Mouse (Mus musculus): ENCODE data around the gene Rbm19. TPM values are rescaled to one million over a fixed set of nuclear protein-coding genes. Genes with fewer than 3 reads are reported as not detected.

Gene Rbm19
- total and polyA plus RNA-seq, 2 experiments from 2014 or later, result 10.2 to 20.8 TPM

DNA sequence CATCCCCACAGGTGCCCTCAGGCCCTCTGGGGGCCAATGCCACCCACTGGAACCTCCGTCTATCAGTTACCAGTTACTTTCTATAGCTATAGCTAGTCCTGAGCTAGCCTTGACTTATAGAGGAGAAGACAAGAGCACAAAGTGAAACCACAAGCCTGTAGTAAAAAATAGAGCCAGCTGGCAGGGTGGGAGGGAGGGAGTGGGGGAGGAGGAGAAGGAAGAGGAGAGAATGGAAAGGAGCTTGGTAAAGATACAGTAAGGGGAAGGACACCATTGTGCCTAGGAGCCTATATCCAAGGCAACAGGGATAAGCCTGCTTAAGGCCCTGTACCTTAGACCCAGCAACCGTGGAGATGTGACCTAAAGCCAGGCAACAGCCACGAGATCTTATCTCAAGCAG is 40.9 kb downstream of the Rbm19 start:
- H3K4me3 ChIP-seq (ENCODE audit: low read depth, low read length), result no peak overlapping the region
- TF ChIP-seq CTCF (IDR thresholded peaks at IDR 0.05; ENCODE audit: low read depth) (no peak), EP300 (IDR thresholded peaks at IDR 0.05; ENCODE audit: low read depth) (no peak)
- H3K4me2 ChIP-seq (ENCODE audit: low read depth, low read length), result peak overlapping the region; percentile 14; the same call in 1 of the 2 replicates
- H3K4me1 ChIP-seq (ENCODE audit: control insufficient read depth, insufficient read depth), result no peaks in the 10 kb centered on the region
- H3K9ac ChIP-seq (replicated peaks; ENCODE audit: low read depth, low read length), result no peak overlapping the region
- DNase-seq (ENCODE audit: low spot score), result peak; percentile 99
- 63% methylated on average over 3 of the region's 3 CpGs for WGBS
- no peak overlapping the region for H3K27ac ChIP-seq (ENCODE audit: low read depth)
- no peaks in the 10 kb centered on the region for H3K27me3 ChIP-seq (ENCODE audit: control insufficient read depth, insufficient read depth, low read length)
- no peak for ATAC-seq (ENCODE audit: insufficient read depth, low read depth)
- H3K9me3 ChIP-seq (replicated peaks; ENCODE audit: control insufficient read depth, low read length), result no peaks in the 10 kb centered on the region
- H3K36me3 ChIP-seq (replicated peaks; ENCODE audit: control insufficient read depth, insufficient read depth, low read length), result no peaks in the 10 kb centered on the region

DNA sequence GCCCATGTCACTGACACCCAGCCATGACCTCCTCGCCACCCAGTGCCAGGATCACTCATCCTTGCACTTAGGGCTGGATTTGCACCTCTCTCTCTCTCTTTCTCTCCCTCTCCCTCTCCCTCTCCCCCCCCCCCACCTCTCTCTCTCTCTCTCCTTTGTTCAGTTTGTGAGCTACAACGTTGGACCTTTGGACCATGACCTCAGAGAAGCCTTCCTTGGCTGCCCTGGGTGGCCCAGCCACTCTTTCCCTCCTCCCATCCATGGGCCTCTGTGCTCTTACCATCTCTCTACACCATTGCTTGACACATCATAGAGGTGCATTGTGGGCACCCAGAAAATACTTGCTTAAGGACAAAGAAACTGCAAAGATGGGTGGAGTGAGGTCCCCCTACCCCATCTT is 42.2 kb downstream of the Rbm19 start:
- H3K4me2 ChIP-seq (ENCODE audit: low read depth, low read length), result no peak overlapping the region
- H3K27me3 ChIP-seq (ENCODE audit: control insufficient read depth, insufficient read depth, low read length), result no peaks in the 10 kb centered on the region
- TF ChIP-seq CTCF (IDR thresholded peaks at IDR 0.05; ENCODE audit: low read depth), result no peak
- H3K27ac ChIP-seq (ENCODE audit: low read depth), result no peak overlapping the region
- no peaks in the 10 kb centered on the region for H3K36me3 ChIP-seq (replicated peaks; ENCODE audit: control insufficient read depth, insufficient read depth, low read length)
- H3K9ac ChIP-seq (replicated peaks; ENCODE audit: low read depth, low read length), result no peak overlapping the region
- ATAC-seq (ENCODE audit: insufficient read depth, low read depth) (no peak), DNase-seq (ENCODE audit: low spot score) (no peak)
- H3K9me3 ChIP-seq (replicated peaks; ENCODE audit: control insufficient read depth, low read length), result no peaks in the 10 kb centered on the region
- no peaks in the 10 kb centered on the region for H3K4me1 ChIP-seq (ENCODE audit: control insufficient read depth, insufficient read depth)
- 70% methylated on average over 2 of the region's 2 CpGs for WGBS
- no peak overlapping the region for H3K4me3 ChIP-seq (ENCODE audit: low read depth, low read length)

DNA sequence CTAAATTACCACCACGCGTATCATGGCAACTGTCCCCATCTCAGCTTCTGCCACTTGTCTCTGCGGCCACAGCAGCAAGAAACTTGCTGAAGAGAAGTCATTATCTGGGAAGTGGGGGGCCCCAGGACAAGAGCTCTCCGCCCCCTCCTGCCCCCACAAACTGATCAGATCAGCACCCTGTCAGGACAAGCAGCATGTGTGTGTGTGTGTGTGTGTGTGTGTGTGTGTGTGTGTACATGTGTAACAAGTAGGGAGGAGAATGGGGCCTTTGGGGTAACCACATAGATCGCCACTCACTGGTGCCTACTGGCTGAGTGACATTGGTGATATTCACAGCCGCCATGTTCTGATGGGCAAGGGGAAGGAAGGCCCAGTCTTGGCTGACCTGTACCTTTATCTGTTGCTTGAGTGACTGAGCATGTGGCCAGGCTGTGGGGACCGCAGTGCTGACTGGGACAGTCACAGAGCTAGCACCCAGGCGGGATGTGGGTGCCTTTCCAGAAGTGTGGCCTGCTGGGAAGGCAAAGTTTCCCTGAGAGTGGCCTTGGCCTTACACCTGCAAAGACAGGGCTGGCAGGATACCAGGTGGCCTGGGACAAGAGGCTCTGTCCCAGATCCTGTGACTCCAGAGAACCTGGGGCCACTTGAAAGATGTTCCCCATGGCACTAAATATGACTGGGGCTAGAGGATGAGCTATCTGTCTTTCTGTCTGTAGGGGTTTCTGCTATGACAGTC is 44.8 kb downstream of the Rbm19 start:
- Histone ChIP-seq H3K36me3 (replicated peaks; ENCODE audit: control insufficient read depth, insufficient read depth, low read length) (no peaks in the 10 kb centered on the region), H3K4me3 (ENCODE audit: low read depth, low read length) (no peak overlapping the region), H3K9me3 (replicated peaks; ENCODE audit: control insufficient read depth, low read length) (no peaks in the 10 kb centered on the region), H3K27ac (ENCODE audit: low read depth) (no peak overlapping the region), H3K4me1 (ENCODE audit: control insufficient read depth, insufficient read depth) (no peaks in the 10 kb centered on the region), H3K27me3 (ENCODE audit: control insufficient read depth, insufficient read depth, low read length) (no peaks in the 10 kb centered on the region), H3K4me2 (ENCODE audit: low read depth, low read length) (no peak overlapping the region), H3K9ac (replicated peaks; ENCODE audit: low read depth, low read length) (no peak overlapping the region)
- no peak for ATAC-seq (ENCODE audit: insufficient read depth, low read depth)
- no peak for DNase-seq (ENCODE audit: low spot score)
- no peak for TF ChIP-seq CTCF (IDR thresholded peaks at IDR 0.05; ENCODE audit: low read depth)
- WGBS, result 85% methylated on average over 8 of the region's 8 CpGs

DNA sequence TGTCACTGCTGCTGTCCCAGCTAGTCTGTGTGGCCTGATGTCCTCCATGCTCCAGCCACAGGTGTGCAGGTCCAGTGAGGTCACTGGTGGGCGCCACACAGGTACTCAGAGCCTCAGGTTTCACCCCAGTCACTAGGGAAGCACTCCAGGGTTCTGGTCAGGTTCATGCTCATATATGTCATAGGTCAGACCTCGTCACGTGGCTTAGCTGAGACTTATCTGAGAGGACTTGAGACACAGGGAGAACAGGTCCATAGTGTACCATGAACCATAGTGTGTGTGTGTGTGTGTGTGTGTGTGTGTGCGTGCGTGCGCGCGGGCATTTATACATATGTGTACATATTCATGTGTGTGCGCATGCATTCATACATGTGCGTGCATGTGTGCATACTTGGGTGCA is 46.4 kb downstream of the Rbm19 start:
- 93% methylated on average over 10 of the region's 10 CpGs for WGBS
- Histone ChIP-seq H3K27me3 (ENCODE audit: control insufficient read depth, insufficient read depth, low read length) (no peaks in the 10 kb centered on the region), H3K27ac (ENCODE audit: low read depth) (no peak overlapping the region), H3K9me3 (replicated peaks; ENCODE audit: control insufficient read depth, low read length) (no peaks in the 10 kb centered on the region), H3K4me1 (ENCODE audit: control insufficient read depth, insufficient read depth) (no peaks in the 10 kb centered on the region), H3K36me3 (replicated peaks; ENCODE audit: control insufficient read depth, insufficient read depth, low read length) (no peaks in the 10 kb centered on the region), H3K4me2 (ENCODE audit: low read depth, low read length) (no peak overlapping the region), H3K4me3 (ENCODE audit: low read depth, low read length) (no peak overlapping the region), H3K9ac (replicated peaks; ENCODE audit: low read depth, low read length) (no peak overlapping the region)
- TF ChIP-seq CTCF (IDR thresholded peaks at IDR 0.05; ENCODE audit: low read depth) (no peak), EP300 (IDR thresholded peaks at IDR 0.05; ENCODE audit: low read depth) (no peak)
- ATAC-seq (ENCODE audit: insufficient read depth, low read depth), result no peak
- no peak for DNase-seq (ENCODE audit: low spot score)

DNA sequence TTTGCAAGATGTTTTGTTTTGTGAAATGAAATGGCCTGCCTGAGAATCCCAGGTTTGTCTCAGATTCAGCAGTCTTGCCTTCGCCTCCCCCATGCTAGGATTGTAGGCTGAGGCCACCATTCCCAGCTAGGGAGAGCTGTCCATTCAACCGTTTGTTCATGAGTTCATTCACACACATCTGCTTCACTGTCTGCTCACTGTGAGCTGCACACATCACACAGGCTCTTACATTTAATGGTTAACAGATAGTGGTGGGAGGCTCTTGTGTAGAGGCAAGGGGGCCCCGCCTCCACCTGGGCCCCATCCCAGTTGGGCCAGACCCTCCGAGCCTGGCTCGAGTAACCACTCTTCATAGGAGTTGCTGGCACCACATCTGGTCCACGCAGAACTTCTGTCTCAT is 47.2 kb downstream of the Rbm19 start:
- H3K36me3 ChIP-seq (replicated peaks; ENCODE audit: control insufficient read depth, insufficient read depth, low read length), result no peaks in the 10 kb centered on the region
- H3K27ac ChIP-seq (ENCODE audit: low read depth), result no peak overlapping the region
- TF ChIP-seq CTCF (IDR thresholded peaks at IDR 0.05; ENCODE audit: low read depth) (no peak), EP300 (IDR thresholded peaks at IDR 0.05; ENCODE audit: low read depth) (no peak)
- DNase-seq (ENCODE audit: low spot score) (no peak), ATAC-seq (ENCODE audit: insufficient read depth, low read depth) (no peak)
- H3K4me1 ChIP-seq (ENCODE audit: control insufficient read depth, insufficient read depth), result no peaks in the 10 kb centered on the region
- H3K27me3 ChIP-seq (ENCODE audit: control insufficient read depth, insufficient read depth, low read length), result no peaks in the 10 kb centered on the region
- 81% methylated on average over 6 of the region's 6 CpGs for WGBS
- no peaks in the 10 kb centered on the region for H3K9me3 ChIP-seq (replicated peaks; ENCODE audit: control insufficient read depth, low read length)
- no peak overlapping the region for H3K4me3 ChIP-seq (ENCODE audit: low read depth, low read length)
- H3K4me2 ChIP-seq (ENCODE audit: low read depth, low read length), result no peak overlapping the region
- H3K9ac ChIP-seq (replicated peaks; ENCODE audit: low read depth, low read length), result no peak overlapping the region

DNA sequence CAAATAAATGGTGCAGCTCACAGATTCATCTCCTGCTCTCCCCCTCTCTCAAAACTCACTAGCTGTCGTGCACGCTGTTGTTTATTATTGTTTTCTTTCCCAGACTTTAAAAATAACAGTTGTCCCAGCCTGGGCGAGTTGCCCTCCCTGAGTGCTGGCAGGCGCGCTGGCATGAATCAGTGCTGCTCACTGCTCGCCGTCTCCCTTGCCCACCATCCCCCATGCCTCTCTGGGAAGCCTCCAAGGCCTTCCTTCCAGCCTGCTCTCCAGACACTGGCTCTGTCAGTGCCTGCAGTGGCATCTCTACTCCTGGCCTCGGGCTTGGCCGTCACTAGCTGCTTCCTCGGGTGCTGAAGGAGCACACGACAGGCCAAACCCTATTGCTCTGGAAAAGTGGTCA is 48.2 kb downstream of the Rbm19 start:
- Histone ChIP-seq H3K4me1 (ENCODE audit: control insufficient read depth, insufficient read depth) (no peaks in the 10 kb centered on the region), H3K27me3 (ENCODE audit: control insufficient read depth, insufficient read depth, low read length) (no peaks in the 10 kb centered on the region), H3K9me3 (replicated peaks; ENCODE audit: control insufficient read depth, low read length) (no peaks in the 10 kb centered on the region), H3K9ac (replicated peaks; ENCODE audit: low read depth, low read length) (no peak overlapping the region), H3K36me3 (replicated peaks; ENCODE audit: control insufficient read depth, insufficient read depth, low read length) (no peaks in the 10 kb centered on the region), H3K4me2 (ENCODE audit: low read depth, low read length) (no peak overlapping the region), H3K27ac (ENCODE audit: low read depth) (no peak overlapping the region), H3K4me3 (ENCODE audit: low read depth, low read length) (no peak overlapping the region)
- 70% methylated on average over 11 of the region's 11 CpGs for WGBS
- no peak for TF ChIP-seq CTCF (IDR thresholded peaks at IDR 0.05; ENCODE audit: low read depth)
- TF ChIP-seq EP300 (IDR thresholded peaks at IDR 0.05; ENCODE audit: low read depth), result no peak
- DNase-seq (ENCODE audit: low spot score) (no peak), ATAC-seq (ENCODE audit: insufficient read depth, low read depth) (no peak)

Data from heart, postnatal 0 days (tissue).